Mouse (Mus musculus) E14TG2a.4 (cell line): ENCODE data around the gene Cacnb1.
A peak's percentile ranks its signal among the peaks of the same experiment; 100 is the strongest.

Source experiments
- H3K27me3 ChIP-seq: 2 replicates; pipeline ENCODE4 v1.6.1; 2014; ENCODE audit warnings: low read length, control low read depth; ENCODE audit not compliant: insufficient read depth
- H3K36me3 ChIP-seq: 2 replicates; pipeline ENCODE4 v1.6.1; 2014; ENCODE audit warnings: low read length, control low read depth; ENCODE audit not compliant: insufficient read depth
- H3K4me1 ChIP-seq: replicated peaks from 2 replicates; pipeline ENCODE4 v1.6.1; 2014; ENCODE audit warnings: low read depth, low read length, control low read depth
- H3K4me3 ChIP-seq: replicated peaks from 2 replicates; pipeline ENCODE4 v1.5.1; 2014; ENCODE audit warnings: mild to moderate bottlenecking, low read length
- H3K9me3 ChIP-seq: 2 replicates; pipeline ENCODE4 v1.6.1; 2014; ENCODE audit warnings: low read length, control low read depth
- CTCF ChIP-seq: conservative IDR thresholded peaks from 2 replicates; pipeline ENCODE4 v1.5.1; 2014; ENCODE audit warnings: low read length
- NANOG ChIP-seq: IDR thresholded peaks from 2 replicates; pipeline ENCODE4 v1.6.1; 2014; ENCODE audit warnings: borderline replicate concordance, low read length, mixed read lengths
- POU5F1 ChIP-seq: IDR thresholded peaks from 2 replicates; pipeline ENCODE4 v1.6.1; 2014; ENCODE audit warnings: low read length, borderline replicate concordance

Gene Cacnb1

DNA sequence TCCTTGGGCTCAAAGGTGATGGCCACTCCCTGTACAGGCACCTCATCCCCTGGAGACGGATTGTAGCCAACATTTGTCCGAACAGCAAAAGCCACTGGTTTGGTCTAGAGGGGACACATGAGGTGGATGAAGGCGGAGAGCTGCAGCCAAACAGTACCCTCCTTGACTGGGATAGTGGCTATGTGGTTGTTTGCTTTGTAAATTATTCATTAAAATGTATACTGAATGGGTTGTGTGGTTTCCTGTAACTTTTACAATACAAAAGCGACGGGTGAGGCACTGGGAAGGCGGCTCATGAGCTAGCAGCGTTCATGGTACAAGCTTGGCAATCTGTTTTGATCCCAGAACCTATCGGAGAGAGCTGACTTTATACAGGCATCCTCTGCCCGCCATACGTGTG, 10.0 kb downstream of the Cacnb1 start:
- H3K27me3 ChIP-seq = no peaks in the 10 kb centered on the region
- H3K9me3 ChIP-seq = no peaks in the 10 kb centered on the region
- TF ChIP-seq CTCF (no peak), NANOG (no peak), POU5F1 (no peak)
- peaks cover 50% of the 10 kb centered on the region for H3K4me1 ChIP-seq
- peak overlapping the region; percentile 74 for H3K4me3 ChIP-seq
- peaks cover 70% of the 10 kb centered on the region for H3K36me3 ChIP-seq

DNA sequence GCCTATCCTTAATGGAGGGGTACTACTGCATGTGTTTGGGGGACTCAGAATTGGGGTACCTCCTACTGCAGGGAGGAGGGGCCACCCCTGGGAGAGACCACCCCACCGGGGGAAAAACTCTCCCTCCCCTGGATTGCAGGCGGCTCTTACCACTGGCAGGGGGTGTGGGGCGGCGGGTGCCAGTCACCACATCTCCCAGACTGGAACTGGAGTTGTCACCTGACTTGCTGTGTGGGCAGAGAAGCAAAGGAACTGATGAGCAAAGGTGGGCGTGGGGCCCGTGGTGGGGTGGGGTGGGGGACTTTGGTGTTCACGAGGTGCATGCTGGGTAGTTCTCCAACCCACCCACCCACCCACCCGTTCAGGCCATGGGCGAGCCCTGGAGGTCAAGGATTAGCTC, 11.1 kb downstream of the Cacnb1 start:
- no peaks in the 10 kb centered on the region for H3K27me3 ChIP-seq
- peak overlapping the region; percentile 74 for H3K4me3 ChIP-seq
- H3K9me3 ChIP-seq = no peaks in the 10 kb centered on the region
- H3K36me3 ChIP-seq = peaks cover 70% of the 10 kb centered on the region
- TF ChIP-seq POU5F1 = no peak
- no peak for TF ChIP-seq NANOG
- no peak for TF ChIP-seq CTCF
- peaks cover 50% of the 10 kb centered on the region for H3K4me1 ChIP-seq

DNA sequence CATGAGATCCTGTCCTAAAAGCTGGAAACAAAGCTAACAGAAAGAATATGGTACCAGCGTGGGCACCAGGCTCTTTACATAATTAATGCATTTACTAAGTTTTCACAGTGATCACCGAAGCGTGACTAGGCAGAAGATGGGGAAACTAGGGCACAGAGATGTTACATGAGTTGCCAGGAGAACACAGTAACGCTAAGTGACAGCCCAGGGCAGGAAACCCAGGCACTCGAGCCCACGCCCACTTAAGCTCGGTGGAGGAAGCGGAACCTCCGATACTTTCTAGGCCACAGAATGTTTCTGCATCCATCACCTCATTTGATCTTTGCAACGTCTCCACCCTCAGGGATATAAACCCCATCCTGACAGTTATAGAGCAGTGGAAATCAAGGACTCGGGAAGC, 14.7 kb downstream of the Cacnb1 start:
- no peaks in the 10 kb centered on the region for H3K27me3 ChIP-seq
- H3K4me3 ChIP-seq = no peak overlapping the region
- no peaks in the 10 kb centered on the region for H3K9me3 ChIP-seq
- H3K36me3 ChIP-seq = peaks cover 70% of the 10 kb centered on the region
- H3K4me1 ChIP-seq = peaks cover 62% of the 10 kb centered on the region
- TF ChIP-seq CTCF (no peak), POU5F1 (no peak), NANOG (no peak)

DNA sequence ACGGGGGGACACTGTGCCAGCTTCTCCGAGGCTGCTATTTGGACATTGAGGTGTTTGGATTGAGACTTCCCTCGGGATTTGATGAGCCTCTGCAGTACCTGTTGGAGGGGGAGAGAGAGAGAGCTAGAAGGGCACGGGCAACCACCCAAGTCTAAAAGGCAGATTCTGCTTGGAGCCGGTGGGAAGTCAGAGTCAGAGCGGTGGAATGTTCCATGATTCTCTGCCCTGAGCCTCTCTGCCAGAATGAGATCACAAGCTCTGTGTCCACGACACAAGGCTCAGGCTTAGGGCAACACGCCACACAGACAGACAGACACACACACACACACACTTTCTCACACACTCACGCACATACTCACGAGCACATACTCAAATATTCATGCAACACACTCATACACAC, 17.1 kb downstream of the Cacnb1 start:
- TF ChIP-seq POU5F1 = no peak
- no peak for TF ChIP-seq CTCF
- no peak for TF ChIP-seq NANOG
- peak overlapping the region; percentile 37 for H3K4me3 ChIP-seq
- H3K9me3 ChIP-seq = no peaks in the 10 kb centered on the region
- H3K4me1 ChIP-seq = peaks cover 65% of the 10 kb centered on the region
- H3K36me3 ChIP-seq = peaks cover 63% of the 10 kb centered on the region
- H3K27me3 ChIP-seq = no peaks in the 10 kb centered on the region

DNA sequence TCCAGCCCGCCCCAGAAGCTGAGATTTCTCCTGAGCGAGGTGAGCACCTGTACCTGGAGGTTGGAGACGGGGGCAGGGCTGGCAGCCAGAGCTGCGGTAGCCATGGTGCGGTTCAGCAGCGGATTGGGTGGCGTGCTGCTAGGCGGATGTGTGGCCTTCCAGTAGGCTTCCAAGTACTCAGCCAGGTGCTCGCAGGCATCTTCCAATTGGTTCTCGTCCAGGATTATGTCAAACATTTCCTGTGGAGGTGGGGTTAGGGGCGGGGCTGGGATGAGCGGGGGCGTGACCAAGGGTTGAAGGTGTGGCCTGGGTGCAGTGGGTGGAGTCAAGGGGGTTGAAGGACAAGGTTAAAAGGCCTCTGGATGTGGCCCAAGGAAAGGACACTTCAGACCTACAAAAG, 17.8 kb downstream of the Cacnb1 start:
- Histone ChIP-seq H3K4me3 (peak overlapping the region; percentile 85), H3K4me1 (peaks cover 65% of the 10 kb centered on the region), H3K36me3 (peaks cover 57% of the 10 kb centered on the region), H3K27me3 (no peaks in the 10 kb centered on the region), H3K9me3 (no peaks in the 10 kb centered on the region)
- no peak for TF ChIP-seq POU5F1
- no peak for TF ChIP-seq NANOG
- TF ChIP-seq CTCF = no peak

DNA sequence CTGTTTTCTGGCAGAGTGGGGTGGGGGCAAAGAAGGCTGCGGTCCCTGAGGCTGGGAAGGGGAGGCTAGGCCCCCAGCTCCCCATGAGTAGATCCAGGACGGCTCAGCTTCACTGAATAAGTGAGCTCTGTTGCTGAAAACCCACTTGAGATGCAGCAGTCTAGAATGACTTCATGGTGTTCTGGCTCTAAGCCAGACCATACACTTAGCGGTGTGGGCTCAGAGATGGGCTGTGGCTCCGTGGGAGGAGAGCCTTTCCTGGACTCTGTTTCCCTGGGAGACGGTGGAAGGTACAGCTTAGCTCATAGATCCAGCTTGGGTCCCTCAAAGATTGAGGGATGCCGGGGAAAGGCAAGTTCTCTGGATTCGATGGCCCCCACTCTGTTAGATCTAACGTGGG, 18.7 kb downstream of the Cacnb1 start:
- Histone ChIP-seq H3K4me3 (peak overlapping the region; percentile 85), H3K9me3 (no peaks in the 10 kb centered on the region), H3K27me3 (no peaks in the 10 kb centered on the region), H3K4me1 (peaks cover 69% of the 10 kb centered on the region), H3K36me3 (peaks cover 48% of the 10 kb centered on the region)
- TF ChIP-seq POU5F1 (no peak), NANOG (no peak), CTCF (no peak)

DNA sequence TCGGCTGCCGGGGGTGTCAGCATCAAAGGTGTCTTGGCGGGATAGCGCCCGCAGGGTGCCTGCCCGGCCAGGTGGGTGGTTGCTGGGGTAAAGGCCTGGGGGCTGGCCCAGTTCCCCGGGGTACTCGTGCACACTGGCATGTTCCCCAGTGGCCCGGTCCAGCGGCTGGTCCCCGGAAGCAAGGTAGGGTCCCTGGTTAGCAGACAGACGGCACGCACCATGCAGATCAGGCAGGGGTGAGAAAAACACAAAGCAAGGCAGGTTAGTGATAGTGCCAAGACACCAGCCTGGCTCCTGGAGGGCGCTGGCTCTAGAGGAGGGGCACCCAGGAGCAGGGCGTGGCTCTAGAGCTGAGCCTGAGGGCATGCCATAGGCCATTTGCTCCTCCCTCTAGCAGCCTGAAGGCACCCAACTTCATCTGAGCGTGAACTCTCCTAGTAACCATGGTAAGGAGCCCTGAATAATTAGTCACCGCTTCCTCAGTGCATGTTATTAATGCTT, 19.6 kb downstream of the Cacnb1 start:
- Histone ChIP-seq H3K9me3 (no peaks in the 10 kb centered on the region), H3K27me3 (peaks cover 1% of the 10 kb centered on the region; the same call in 1 of the 2 replicates), H3K36me3 (peaks cover 38% of the 10 kb centered on the region), H3K4me1 (peaks cover 70% of the 10 kb centered on the region), H3K4me3 (peak overlapping the region; percentile 77)
- no peak for TF ChIP-seq NANOG

DNA sequence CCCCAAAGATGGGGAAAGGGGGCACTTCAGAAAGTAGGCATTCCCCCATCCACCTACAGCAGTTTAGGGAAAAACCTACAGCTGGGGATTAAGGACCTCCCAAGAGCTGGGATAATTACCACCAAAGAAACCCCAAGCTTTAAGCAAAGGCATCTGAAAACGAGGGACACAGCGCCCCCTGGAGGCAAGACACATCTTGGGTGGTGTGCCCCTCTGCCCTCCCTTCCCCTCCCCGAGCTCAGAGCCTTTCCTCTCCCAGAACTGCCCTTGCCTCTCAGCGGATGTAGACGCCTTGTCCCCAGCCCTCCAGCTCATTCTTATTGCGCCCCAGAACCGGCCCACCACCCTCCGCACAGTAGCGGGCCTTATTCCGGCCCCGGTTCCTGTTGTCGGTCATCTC, 20.2 kb downstream of the Cacnb1 start:
- Histone ChIP-seq H3K4me3 (peak overlapping the region; percentile 77), H3K36me3 (peaks cover 32% of the 10 kb centered on the region), H3K4me1 (peaks cover 70% of the 10 kb centered on the region), H3K27me3 (peaks cover 4% of the 10 kb centered on the region; the same call in 1 of the 2 replicates), H3K9me3 (no peaks in the 10 kb centered on the region)
- peak; percentile 86 for TF ChIP-seq CTCF
- no peak for TF ChIP-seq NANOG
- no peak for TF ChIP-seq POU5F1

DNA sequence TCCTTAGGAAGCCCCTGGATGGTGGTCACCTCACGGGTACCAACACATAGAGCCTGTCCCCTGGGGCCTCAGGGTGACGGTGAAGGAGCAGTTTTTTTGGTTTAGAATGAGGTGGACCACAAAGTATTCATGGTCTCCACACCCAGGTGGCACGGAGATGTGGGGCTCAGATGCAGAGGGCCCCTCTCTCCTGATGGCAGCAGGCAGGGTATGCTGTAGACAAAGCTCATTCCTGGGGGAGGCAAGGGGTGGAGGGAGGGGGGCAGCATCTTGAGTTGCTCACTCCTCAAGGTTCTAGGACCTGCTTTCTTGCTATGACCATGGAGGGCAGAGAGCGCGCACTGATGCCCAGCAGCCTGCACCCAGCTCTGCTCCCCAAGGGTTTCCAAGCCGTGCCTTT, 20.8 kb downstream of the Cacnb1 start:
- H3K4me3 ChIP-seq = peak overlapping the region; percentile 77
- peaks cover 70% of the 10 kb centered on the region for H3K4me1 ChIP-seq
- H3K9me3 ChIP-seq = no peaks in the 10 kb centered on the region
- TF ChIP-seq CTCF = no peak
- peaks cover 4% of the 10 kb centered on the region; the same call in 1 of the 2 replicates for H3K27me3 ChIP-seq
- peaks cover 26% of the 10 kb centered on the region for H3K36me3 ChIP-seq
